Mouse (Mus musculus) kidney, postnatal 4 days (tissue): Measurements from ENCODE around the gene Mycbp2.

Source experiments
- DNase-seq, 2 experiments: peaks; one replicate each; pipeline ENCODE4 v3.0.0; 2021; ENCODE audit warnings: mixed read lengths in 2 of 2

Gene Mycbp2

GRCm38 (mm10) chr14:103258745-103259144 lies 87.9 kb downstream of the Mycbp2 start:
- DNase-seq: no peak

- DNase-seq: no peak
Observed at GRCm38 (mm10) chr14:103256866-103257265, 89.7 kb downstream of the Mycbp2 start.

- no peak for DNase-seq
Observed at GRCm38 (mm10) chr14:103254311-103254710, 92.3 kb downstream of the Mycbp2 start.

DNA sequence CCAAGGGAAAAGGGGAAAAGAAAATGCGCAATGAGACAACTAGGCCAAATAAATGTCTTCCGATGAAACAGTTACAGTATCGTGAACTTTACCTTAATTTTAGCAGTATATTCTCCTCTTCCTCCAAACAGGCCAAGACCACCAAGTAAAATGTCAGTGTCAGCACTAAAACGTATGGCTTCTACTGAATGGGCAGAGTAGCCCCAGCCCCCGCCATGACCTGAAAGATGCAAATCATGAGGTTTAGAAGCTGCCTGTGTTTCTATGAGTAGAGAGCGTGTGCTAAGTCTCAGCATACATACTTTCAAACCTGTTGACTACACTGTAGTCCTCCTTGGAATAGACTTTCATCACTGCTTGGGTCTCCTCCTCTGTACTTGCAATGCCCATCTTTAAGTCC lies 104.6 kb downstream of the Mycbp2 start:
- no peak for DNase-seq

GRCm38 (mm10) chr14:103234770-103235169 lies 111.8 kb downstream of the Mycbp2 start:
- no peak for DNase-seq

DNA sequence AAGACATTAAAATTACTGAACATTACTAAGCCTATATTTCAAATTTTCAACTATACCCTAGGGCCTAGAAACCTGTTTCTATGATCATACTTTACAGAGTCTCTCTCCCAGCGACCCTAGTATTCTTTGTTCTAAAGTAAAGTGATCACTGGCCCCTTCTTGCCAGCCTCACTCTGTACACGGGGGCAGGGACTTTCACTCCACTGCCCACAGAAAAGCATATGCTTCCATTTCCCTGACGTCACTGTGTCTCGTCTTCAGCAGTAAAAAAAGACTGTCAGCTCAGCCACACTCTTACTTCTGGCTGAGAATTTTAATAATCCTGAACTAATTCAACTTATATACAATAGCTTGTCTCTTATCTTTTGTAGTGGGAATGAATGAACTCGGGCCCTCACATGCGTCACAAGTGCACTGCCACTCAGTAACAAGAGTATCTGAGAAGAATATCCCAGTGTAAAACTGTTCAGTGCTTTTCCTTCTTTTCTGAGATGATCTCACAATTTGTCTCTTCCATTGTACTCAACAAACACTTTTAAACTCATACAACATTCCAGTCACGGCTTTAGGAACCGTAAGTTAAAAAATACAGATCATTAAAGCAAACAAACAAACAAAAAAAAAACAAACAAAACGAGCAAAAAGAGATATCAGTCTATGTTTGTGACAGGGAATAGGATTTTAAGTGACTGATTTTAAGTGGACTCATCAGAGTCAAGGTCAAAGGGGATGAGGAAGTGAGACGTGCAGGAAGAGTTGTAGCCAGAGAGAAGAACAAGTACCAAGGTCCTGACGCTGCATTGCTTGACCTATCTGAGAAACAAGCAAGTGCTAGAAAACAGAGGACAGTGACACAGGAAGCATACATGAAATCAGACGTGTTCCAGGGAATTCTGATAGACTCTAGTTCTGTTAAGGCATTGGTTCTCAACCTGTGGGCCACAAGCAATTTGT lies 112.7 kb downstream of the Mycbp2 start:
- no peak for DNase-seq

GRCm38 (mm10) chr14:103222356-103222755 lies 124.3 kb downstream of the Mycbp2 start:
- DNase-seq: no peak

DNA sequence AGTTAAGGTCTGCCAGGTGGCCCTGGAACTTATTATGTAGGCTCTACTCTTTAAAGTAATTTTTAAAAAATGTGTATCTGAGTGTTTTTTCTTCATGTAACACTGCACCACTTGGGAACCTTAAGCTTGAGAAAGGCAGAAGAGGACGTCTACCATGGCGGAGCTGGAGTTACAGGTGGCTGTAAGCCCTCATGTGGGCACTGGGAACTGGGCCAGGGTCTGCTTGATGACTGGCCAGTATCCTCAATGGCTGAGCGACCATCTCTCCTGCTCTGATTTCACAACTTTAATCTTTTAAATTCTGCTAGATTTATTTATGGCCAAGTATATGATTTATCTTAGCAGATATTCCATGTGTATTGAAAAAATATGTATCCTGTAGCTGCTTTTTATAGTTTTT lies 124.9 kb downstream of the Mycbp2 start:
- no peak for DNase-seq

DNA sequence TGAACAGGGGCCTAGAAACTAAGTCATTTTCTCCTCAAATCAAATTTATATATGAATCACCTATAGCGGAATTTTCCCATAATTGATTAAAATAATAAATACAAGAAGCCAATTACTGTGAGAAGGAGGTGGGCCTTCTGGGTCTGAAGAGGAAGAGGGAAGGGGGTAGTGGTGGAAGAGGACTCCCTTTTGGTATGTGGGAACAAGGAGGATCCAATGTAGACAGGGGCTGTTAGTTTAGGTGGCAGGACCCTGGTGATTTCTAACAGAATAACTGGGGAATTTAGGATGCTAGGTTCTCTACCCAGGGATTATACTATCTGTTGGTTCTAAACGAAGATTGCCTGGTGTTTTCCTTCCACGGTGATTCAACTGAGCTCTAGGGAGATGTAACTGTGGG lies 130.3 kb downstream of the Mycbp2 start:
- DNase-seq: no peak

DNA sequence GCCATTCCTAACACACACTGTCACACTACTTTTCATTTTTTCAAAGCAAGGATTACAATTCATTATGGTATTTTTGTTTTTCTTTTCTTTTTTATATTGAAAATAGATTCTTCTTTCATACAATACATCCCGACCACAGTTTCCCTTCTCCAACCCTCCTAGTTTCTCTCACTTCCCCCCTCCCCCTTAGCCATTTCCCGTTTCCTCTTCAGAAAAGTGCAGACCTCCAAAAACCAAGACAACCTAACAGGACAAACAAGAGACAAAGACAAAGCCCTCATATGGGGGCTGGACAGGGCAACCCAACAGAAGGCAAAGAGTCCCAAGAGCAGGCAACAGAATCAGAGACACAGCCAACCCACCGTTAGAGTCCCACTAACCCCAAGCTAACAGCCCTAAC lies 160.0 kb downstream of the Mycbp2 start:
- no peak for DNase-seq

GRCm38 (mm10) chr14:103186076-103186475 lies 160.5 kb downstream of the Mycbp2 start:
- DNase-seq: no peak

- DNase-seq: no peak
Observed at GRCm38 (mm10) chr14:103180096-103180495, 166.5 kb downstream of the Mycbp2 start.

GRCm38 (mm10) chr14:103162923-103163322 lies 183.7 kb downstream of the Mycbp2 start:
- DNase-seq: no peak

GRCm38 (mm10) chr14:103155685-103156084 lies 190.9 kb downstream of the Mycbp2 start:
- DNase-seq: no peak

DNA sequence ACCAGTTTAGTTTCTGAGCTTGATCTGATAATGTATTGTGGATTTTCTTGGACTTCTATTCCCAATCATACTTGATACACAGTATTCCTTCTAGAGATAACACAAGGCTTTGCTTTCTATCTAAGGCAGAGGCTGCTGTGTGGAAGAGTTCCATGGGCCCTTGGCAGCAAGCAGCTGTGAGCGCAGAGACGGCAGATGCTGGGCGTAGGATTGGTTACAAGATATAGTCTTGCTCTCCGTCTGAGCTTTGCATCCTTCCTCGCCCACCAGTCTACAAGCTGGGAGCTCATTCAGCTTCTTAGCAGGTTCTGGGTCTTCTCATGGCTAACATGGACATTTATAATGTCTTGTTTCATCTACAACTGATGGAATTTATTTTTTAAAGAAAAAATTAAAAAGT lies 196.5 kb downstream of the Mycbp2 start:
- DNase-seq: no peak

GRCm38 (mm10) chr14:103131991-103132390 lies 214.6 kb downstream of the Mycbp2 start:
- peak; percentile 64 to 70 for DNase-seq

DNA sequence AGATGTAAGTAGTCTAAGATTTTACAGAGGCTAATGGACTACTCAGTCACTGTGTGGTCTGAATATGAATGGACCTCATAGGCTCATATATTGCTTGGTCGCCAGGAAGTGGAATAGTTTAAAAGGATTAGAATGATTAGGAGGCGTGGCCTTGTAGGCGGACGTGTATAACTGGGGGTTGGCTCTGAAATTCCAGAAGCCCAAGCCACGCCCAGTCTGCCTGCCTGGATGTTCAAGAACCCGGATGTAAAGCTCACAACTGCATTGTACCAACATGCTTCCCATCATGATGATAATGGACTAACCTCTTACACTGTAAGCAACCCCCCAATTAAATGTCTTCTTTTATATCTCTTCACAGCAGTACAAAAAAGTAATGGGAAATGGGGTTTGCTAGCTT lies 220.9 kb downstream of the Mycbp2 start:
- DNase-seq: no peak

DNA sequence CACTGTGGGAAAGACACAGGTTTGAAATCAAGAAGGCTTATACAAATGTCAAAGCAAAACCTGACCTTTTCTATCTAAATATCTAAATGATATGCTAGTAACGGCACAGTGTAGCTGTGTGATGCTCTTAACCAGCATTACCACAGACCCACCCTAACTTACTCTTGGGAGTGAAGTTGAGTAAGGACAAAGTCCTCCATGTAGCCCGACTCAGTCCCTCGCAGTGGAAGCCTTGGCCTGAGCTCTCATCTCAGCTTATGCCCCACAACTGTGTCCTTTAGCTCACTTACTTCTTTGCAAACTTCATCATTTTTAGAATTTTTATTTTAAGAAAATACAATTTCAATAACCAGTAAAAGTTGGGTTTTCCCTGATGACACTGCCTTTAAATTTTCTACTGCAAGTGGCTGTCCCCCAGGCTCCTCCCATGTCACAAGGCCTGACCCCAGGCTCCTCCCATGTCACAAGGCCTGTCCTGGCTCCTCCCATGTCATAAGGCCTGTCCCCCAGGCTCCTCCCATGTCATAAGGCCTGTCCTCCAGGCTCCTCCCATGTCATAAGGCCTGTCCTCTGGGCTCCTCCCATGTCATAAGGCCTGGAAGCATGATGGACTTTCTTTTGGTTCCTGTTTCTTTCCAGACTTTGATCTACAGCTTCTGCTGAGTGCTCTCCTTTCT lies 231.5 kb downstream of the Mycbp2 start:
- no peak for DNase-seq

- no peak for DNase-seq
Observed at GRCm38 (mm10) chr14:103112606-103113363, 233.8 kb downstream of the Mycbp2 start.

GRCm38 (mm10) chr14:103109971-103110370 lies 236.6 kb downstream of the Mycbp2 start:
- no peak for DNase-seq

GRCm38 (mm10) chr14:103106301-103106700 lies 240.3 kb downstream of the Mycbp2 start:
- DNase-seq: no peak

DNA sequence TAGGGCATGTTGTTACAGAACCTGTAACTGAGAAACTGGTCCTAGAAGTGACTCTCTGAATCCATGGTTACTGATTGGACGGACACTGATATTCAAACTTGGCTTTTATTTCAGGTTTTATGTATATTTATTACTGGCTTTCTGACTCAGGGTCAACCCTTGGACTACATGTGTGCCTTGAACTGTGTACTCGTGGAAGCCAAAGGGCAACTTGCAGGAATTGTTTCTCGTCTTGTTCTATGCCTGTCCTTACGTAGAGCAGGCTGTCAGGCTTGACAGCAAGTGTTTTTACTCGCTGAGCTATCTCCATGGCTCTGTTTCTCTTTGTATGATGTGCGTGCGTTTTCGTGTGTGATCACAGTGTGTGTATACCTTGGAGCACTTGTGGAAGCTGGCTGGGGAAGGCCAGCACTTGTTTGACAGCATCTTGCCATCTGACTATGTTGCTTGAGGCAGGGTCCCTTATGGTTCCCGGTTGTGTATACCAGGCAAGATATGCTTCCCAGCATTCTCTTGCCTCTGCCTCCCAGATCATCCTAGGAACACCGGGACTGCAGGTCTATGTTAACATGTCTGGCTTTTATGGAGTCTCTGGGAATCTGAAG lies 243.8 kb downstream of the Mycbp2 start:
- DNase-seq: no peak

GRCm38 (mm10) chr14:103102246-103102645 lies 244.4 kb downstream of the Mycbp2 start:
- DNase-seq: peak in 1 of 2 experiments; percentile 30
